Mouse (Mus musculus) sigmoid colon, adult 10 weeks (tissue): ENCODE measurements around the gene 2310039H08Rik. TPM values are rescaled to one million over a fixed set of nuclear protein-coding genes. Genes with fewer than 3 reads are reported as not detected.

Experiments used
- polyA plus RNA-seq: library from polyadenylated mRNA; stranded (reverse); fragments of 350-450 nt; fragmentation: Illumina TruSeq; extraction: RNeasy Lipid Tissue Mini Kit (QIAGEN cat#74804); gene quantifications from one replicate; pipeline ENCODE4 v1.2.3, GENCODE M21; 2014; ENCODE audit warnings: low read depth, low replicate concordance

2310039H08Rik gene
- 13.0 TPM for polyA plus RNA-seq

DNA sequence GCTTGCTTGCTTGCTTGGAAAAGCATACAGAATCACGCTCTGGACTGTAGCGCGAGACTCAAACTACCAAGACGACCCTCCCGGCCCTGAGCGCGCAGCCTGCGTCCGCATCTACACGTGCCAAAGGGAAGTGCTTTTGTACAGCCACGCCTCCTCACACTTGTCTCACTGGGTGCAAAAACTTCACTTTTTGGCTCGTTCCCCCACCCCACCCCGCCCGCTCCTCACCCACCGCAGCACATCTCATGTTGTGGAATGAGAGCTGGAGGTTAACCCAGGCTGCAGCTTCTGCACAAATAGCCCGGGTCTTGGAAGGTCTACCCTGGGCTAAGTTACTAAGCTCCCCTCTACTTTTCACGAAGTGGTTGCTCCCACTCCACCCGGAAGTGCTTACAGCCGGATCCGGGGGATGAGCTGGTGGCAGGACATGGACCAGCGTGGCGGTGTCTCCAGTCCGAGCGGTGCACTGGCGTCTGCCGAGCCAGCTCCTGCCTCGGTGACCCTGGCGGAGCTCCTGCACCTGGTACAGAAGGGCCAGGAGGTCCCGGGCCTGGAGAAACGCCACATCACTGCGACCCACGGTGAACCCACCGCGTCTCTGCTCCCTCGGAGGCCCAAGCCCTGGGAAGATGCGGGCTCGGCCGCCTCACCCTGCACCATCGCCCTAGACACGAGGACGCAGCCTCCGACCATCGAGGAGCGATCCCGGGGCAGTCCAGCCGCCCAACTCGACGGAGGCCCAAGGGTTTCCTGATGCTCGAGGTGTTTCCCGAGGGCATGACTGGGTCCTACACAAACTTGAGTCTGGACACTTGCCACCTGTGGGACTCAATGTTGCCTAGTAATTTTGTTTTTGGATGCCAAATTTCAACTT is at the start of gene 2310039H08Rik:
TSS of gene 2310039H08Rik (plus strand) at position 232 of the 874 bp plus-strand sequence.

DNA sequence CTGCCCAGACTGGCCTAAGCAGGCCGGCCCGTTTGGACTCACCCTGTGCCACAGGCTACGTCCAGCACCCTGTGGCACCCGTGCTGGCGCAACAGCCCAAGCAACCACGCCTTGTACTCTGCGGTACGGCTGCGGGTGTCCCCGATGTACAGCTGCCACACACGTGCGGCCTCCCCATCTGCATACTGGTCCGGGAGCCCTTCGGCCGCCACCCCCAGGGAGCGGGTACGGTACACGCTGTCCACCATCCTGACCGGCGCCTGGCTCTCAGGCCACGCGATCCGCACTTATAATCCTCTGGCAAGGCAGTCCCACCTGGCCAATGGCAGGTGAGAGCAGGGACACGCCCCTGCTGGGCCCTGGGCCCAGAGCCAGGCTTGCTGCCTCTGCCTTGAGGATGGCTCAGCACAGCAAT is 43.5 kb upstream of the 2310039H08Rik start, which contains the start of gene Gnmt:
TSS of gene Gnmt (minus strand) at position 265 of the 415 bp plus-strand sequence.

DNA sequence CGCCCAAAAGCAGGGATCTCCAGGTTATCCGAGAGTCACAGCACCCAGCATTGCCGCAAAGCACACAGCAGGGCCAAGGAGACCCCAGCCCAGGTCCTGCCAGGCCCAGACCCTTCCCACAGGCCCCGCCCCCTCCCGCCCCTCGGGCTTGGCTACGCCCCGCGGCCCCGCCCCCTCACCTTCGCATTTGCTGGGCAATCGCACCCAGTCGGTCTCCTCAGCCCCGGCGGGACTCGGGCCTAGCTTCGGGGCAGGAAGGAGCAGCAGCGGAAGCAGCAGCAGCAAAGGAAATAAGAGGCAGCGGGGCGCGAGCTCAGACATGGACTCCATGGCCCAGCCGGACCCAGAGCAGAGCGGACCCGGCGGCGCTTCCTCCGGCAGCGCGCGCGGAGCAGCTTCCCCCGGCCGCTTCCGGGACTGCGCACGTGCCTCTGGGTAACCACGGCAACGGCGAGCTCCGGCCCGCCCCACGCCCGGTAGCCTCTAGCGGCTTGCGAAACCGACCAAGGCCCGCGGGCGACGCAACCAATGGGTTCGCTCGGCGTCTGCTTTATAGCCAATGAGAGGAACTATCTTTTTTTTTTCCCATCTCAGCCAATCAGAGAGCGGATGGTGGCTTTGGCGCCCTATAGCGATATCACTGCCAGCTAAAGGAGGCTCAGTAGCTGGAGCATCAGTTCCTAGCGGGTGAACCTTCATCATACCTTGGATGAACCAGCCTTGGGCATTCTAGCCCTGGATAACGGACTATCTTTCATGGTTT is 20.5 kb upstream of the 2310039H08Rik start, which contains the start of gene Cnpy3:
TSS of gene Cnpy3 (minus strand) at position 421 of the 763 bp plus-strand sequence.

DNA sequence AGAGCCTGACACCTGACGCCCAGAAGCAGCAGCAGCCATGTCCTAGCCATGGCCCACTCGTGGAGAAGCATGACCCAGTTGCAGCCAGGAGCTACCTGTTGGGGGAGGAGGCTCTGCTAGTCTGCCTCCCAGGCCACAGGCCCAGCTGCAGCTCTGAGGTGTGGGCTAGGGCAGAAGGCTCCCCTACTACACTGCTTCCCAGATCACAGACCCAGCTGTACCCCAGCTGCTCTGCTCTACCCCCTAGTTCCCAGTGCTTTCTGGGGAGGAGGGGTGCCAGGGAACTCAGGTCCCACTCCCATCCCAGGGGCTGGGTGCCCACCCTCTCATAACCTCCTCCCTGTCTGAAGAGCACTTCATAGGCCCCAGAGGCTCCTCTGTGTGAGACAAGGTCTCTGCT is 8.9 kb upstream of the 2310039H08Rik start, which contains the start of gene Ptcra:
TSS of gene Ptcra (minus strand) at position 169 of the 400 bp plus-strand sequence.

DNA sequence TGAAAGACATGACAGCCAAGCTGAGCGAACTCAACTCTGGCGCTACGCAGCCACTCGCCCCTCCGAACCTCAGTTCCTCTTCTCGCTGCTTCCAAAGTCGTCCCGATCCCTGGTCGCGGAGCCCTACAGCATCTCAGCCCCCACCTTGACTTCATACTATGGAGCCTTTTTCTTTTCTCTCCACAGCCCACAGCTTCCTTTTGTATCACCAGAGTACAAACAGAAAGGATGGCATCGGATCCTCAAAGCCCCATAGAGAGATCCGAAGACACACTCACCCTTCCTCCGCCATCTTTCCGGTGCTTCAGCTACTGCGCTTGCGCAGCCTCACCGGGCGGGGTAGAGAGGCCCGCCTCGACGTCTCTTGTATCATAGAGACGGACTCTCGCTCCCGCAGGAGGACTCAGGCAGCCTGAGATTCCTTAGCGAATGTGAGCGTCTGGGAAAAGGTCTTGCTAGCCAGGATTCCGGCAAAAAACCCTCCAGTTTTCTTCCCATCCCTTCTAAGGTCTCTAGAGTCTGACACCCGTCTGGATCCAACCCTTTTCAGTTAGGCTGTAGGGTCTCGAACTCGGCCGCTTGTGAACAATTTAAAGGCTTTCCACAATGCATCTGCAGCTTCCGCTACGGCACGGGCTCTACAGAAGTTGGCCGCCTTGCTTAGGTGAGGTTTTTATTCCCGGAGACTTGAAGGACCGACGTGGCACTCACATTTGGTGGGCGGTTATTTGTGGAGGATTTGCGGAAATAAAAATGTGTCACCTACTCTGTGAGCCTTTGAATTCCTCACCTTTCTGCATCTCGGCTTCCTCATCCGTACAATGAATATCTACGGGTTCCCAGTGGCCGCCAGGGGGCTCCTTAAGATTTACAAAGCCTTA is 10.1 kb downstream of the 2310039H08Rik start, which contains the start of gene Rpl7l1:
TSS of gene Rpl7l1 (minus strand) at position 332 of the 881 bp plus-strand sequence.

Other genes starting within 250 kb of the 2310039H08Rik start
- 0.44 TPM for gene Cul9, start 226.2 kb upstream of the 2310039H08Rik start, polyA plus RNA-seq
- 0.22 TPM for gene Srf, start 216.5 kb upstream of the 2310039H08Rik start, polyA plus RNA-seq
- not detected for gene Ptk7, start 143.1 kb upstream of the 2310039H08Rik start, polyA plus RNA-seq
- 0.41 TPM for gene Klc4, start 126.6 kb upstream of the 2310039H08Rik start, polyA plus RNA-seq
- gene Mrpl2, start 126.4 kb upstream of the 2310039H08Rik start, polyA plus RNA-seq: 0.95 TPM
- gene Cul7, start 122.3 kb upstream of the 2310039H08Rik start, polyA plus RNA-seq: 0.19 TPM
- gene Rrp36, start 98.3 kb upstream of the 2310039H08Rik start, polyA plus RNA-seq: 3.3 TPM
- 4.2 TPM for gene Mea1, start 93.8 kb upstream of the 2310039H08Rik start, polyA plus RNA-seq
- 5.9 TPM for gene Klhdc3, start 91.7 kb upstream of the 2310039H08Rik start, polyA plus RNA-seq
- gene Ppp2r5d, start 67.5 kb upstream of the 2310039H08Rik start, polyA plus RNA-seq: 8.6 TPM
- 0.50 TPM for gene Pex6, start 61.2 kb upstream of the 2310039H08Rik start, polyA plus RNA-seq
- not detected for gene Gnmt, start 43.5 kb upstream of the 2310039H08Rik start, polyA plus RNA-seq
- 3.1 TPM for gene Cnpy3, start 20.4 kb upstream of the 2310039H08Rik start, polyA plus RNA-seq
- not detected for gene Ptcra, start 8.9 kb upstream of the 2310039H08Rik start, polyA plus RNA-seq
- gene Rpl7l1, start 10.0 kb downstream of the 2310039H08Rik start, polyA plus RNA-seq: 25.2 TPM
- gene Bicral, start 85.8 kb downstream of the 2310039H08Rik start, polyA plus RNA-seq: 11.0 TPM
- gene Tbcc, start 118.0 kb downstream of the 2310039H08Rik start, polyA plus RNA-seq: 0.66 TPM
- gene Prph2, start 137.8 kb downstream of the 2310039H08Rik start, polyA plus RNA-seq: not detected
- 27.8 TPM for gene Ubr2, start 237.9 kb downstream of the 2310039H08Rik start, polyA plus RNA-seq